Mouse (Mus musculus) heart, embryonic 15.5 days (tissue): Measurements from ENCODE around the gene Nlrp9b. TPM values are rescaled to one million over a fixed set of nuclear protein-coding genes. Genes with fewer than 3 reads are reported as not detected.

ENCODE experiments used
- polyA plus RNA-seq: library from polyadenylated mRNA; unstranded; fragments of >200 nt; fragmentation: Nextera tagmentation; extraction: Ambion mirVana; gene quantifications from 2 replicates; pipeline ENCODE4 v1.2.1, GENCODE M21; 2015

Gene Nlrp9b
- polyA plus RNA-seq, 1 experiment from 2014 or later: not detected

Other genes starting within 250 kb of the Nlrp9b start
- gene Nectin2, start 241.0 kb upstream of the Nlrp9b start, polyA plus RNA-seq: 66.5 and 81.4 TPM in 2 replicates
- 358 and 380 TPM in 2 replicates for gene Bcam, start 220.4 kb upstream of the Nlrp9b start, polyA plus RNA-seq
- gene Cblc, start 194.7 kb upstream of the Nlrp9b start, polyA plus RNA-seq: 0.47 and 2.5 TPM in 2 replicates
- gene Bcl3, start 168.7 kb upstream of the Nlrp9b start, polyA plus RNA-seq: 2.0 and 4.7 TPM in 2 replicates
- not detected in 2 replicates for gene Gm19345, start 139.5 kb upstream of the Nlrp9b start, polyA plus RNA-seq
- not detected in 2 replicates for gene Ceacam16, start 130.2 kb upstream of the Nlrp9b start, polyA plus RNA-seq
- gene Ceacam19, start 103.5 kb upstream of the Nlrp9b start, polyA plus RNA-seq: not detected in 2 replicates
- gene Pvr, start 70.3 kb upstream of the Nlrp9b start, polyA plus RNA-seq: 15.2 and 16.1 TPM in 2 replicates
- 1.5 and 1.7 TPM in 2 replicates for gene Igsf23, start 40.7 kb upstream of the Nlrp9b start, polyA plus RNA-seq
- gene Ceacam20, start 26.1 kb upstream of the Nlrp9b start, polyA plus RNA-seq: not detected in 2 replicates
- not detected in 2 replicates for gene Vmn1r91, start 108.2 kb downstream of the Nlrp9b start, polyA plus RNA-seq
- gene Gm16442, start 131.1 kb downstream of the Nlrp9b start, polyA plus RNA-seq: not detected in 2 replicates
- not detected in 2 replicates for gene Vmn1r93, start 147.6 kb downstream of the Nlrp9b start, polyA plus RNA-seq
- gene Vmn1r94, start 176.9 kb downstream of the Nlrp9b start, polyA plus RNA-seq: not detected in 2 replicates
- not detected in 2 replicates for gene Vmn1r95, start 202.2 kb downstream of the Nlrp9b start, polyA plus RNA-seq
- not detected in 2 replicates for gene Gm6164, start 214.1 kb downstream of the Nlrp9b start, polyA plus RNA-seq
- gene Gm4498, start 242.4 kb downstream of the Nlrp9b start, polyA plus RNA-seq: not detected in 2 replicates